Mouse (Mus musculus): ENCODE data around the gene R3hdm2.

- TF ChIP-seq POLR2A (IDR thresholded peaks at IDR 0.05; ENCODE audit: control insufficient read depth, extremely low read depth, insufficient read depth, low read length, poor library complexity): no peak
- peak; percentile 92 for TF ChIP-seq CTCF (IDR thresholded peaks at IDR 0.05; ENCODE audit: borderline replicate concordance, control insufficient read depth, extremely low read depth, insufficient read depth, low read length, poor library complexity)
These were observed 157.9 kb downstream of the R3hdm2 start for GRCm38 (mm10) chr10:127537854-127538583.

Data from thymus, adult 2 months (tissue).